Mouse (Mus musculus) limb, embryonic 15.5 days (tissue): ENCODE measurements around the gene Med11. TPM values are rescaled to one million over a fixed set of nuclear protein-coding genes. Genes with fewer than 3 reads are reported as not detected.

Experiments
- ATAC-seq: fragments of 200-750 bp; cut with Nextera tagmentation; 2 replicates; pipeline ENCODE4 v1.8.0; 2017; ENCODE audit warnings: low read depth, moderate TSS enrichment; ENCODE audit not compliant: insufficient number of reproducible peaks, low FRiP score, low TSS enrichment
- H3K27ac ChIP-seq: fragments of 300-500 bp; sonication (generic); 2 replicates; pipeline ENCODE4 v1.5.1; 2015; ENCODE audit warnings: moderate library complexity, mild to moderate bottlenecking, inconsistent platforms
- H3K27me3 ChIP-seq: fragments of 300-500 bp; sonication (generic); 2 replicates; pipeline ENCODE4 v1.6.1; 2015; ENCODE audit warnings: inconsistent platforms
- H3K36me3 ChIP-seq: fragments of 300-500 bp; sonication (generic); 2 replicates; pipeline ENCODE4 v1.6.1; 2015; ENCODE audit warnings: inconsistent platforms
- H3K4me1 ChIP-seq: fragments of 300-500 bp; sonication (generic); 2 replicates; pipeline ENCODE4 v1.6.1; 2015; ENCODE audit warnings: inconsistent platforms
- H3K4me2 ChIP-seq: fragments of 300-500 bp; sonication (generic); 2 replicates; pipeline ENCODE4 v1.6.1; 2015; ENCODE audit warnings: mild to moderate bottlenecking, inconsistent platforms
- H3K4me3 ChIP-seq: fragments of 300-500 bp; sonication (generic); 2 replicates; pipeline ENCODE4 v1.5.1; 2015; ENCODE audit warnings: mild to moderate bottlenecking, inconsistent platforms
- H3K9ac ChIP-seq: fragments of 300-500 bp; sonication (generic); 2 replicates; pipeline ENCODE4 v1.6.1; 2015; ENCODE audit warnings: inconsistent platforms
- H3K9me3 ChIP-seq: fragments of 300-500 bp; sonication (generic); 2 replicates; pipeline ENCODE4 v1.6.1; 2016; ENCODE audit warnings: inconsistent platforms
- WGBS: fragments of 180-500 bp; shearing (Covaris S2); methylation state at CpG from one replicate; pipeline ENCODE4 v1.1.7; 2015; 5-methylcytosine and 5-hydroxymethylcytosine counted together
- polyA plus RNA-seq: library from polyadenylated mRNA; unstranded; fragments of >200 nt; fragmentation: Nextera tagmentation; extraction: Ambion mirVana; gene quantifications from 2 replicates; pipeline ENCODE4 v1.2.1, GENCODE M21; 2015

The Med11 gene
- polyA plus RNA-seq, 1 experiment from 2014 or later = 37.6 TPM

GRCm38 (mm10) chr11:70432895-70433568 is 18.7 kb upstream of the Med11 start:
- no peak for ATAC-seq
- 8% methylated on average over 15 of the region's 15 CpGs for WGBS

GRCm38 (mm10) chr11:70433569-70433943 is 18.2 kb upstream of the Med11 start:
- H3K4me3 ChIP-seq = peak overlapping the region; percentile 83
- no peak for ATAC-seq
- 77% methylated on average over 1 of the region's 1 CpGs for WGBS
- H3K36me3 ChIP-seq = peaks cover 28% of the 10 kb centered on the region
- H3K9ac ChIP-seq = 0 out of 2 replicates have a peak overlapping the region, but pooled peaks have one; percentile 76
- peak overlapping the region; percentile 83; the same call in 1 of the 2 replicates for H3K27ac ChIP-seq
- H3K4me2 ChIP-seq = peak overlapping the region; percentile 82
- peaks cover 14% of the 10 kb centered on the region for H3K4me1 ChIP-seq
- no peaks in the 10 kb centered on the region for H3K9me3 ChIP-seq
- no peaks in the 10 kb centered on the region for H3K27me3 ChIP-seq

More at GRCm38 (mm10) chr11:70432895-70433568, 18.7 kb upstream of the Med11 start:
- Histone ChIP-seq H3K27ac (peak overlapping the region; percentile 83), H3K4me3 (peak overlapping the region; percentile 83), H3K4me2 (peak overlapping the region; percentile 82), H3K9ac (peak overlapping the region; percentile 76), H3K27me3 (no peaks in the 10 kb centered on the region), H3K4me1 (peaks cover 14% of the 10 kb centered on the region), H3K36me3 (peaks cover 25% of the 10 kb centered on the region), H3K9me3 (no peaks in the 10 kb centered on the region)

- Histone ChIP-seq H3K4me3 (0 out of 2 replicates have a peak overlapping the region, but pooled peaks have one; percentile 83), H3K9ac (no peak overlapping the region), H3K4me2 (peak overlapping the region; percentile 82; the same call in 1 of the 2 replicates), H3K27me3 (no peaks in the 10 kb centered on the region), H3K4me1 (peaks cover 14% of the 10 kb centered on the region), H3K27ac (no peak overlapping the region), H3K9me3 (no peaks in the 10 kb centered on the region), H3K36me3 (peaks cover 31% of the 10 kb centered on the region)
- 90% methylated on average over 3 of the region's 3 CpGs for WGBS
- ATAC-seq = no peak
Observed at GRCm38 (mm10) chr11:70433951-70434350, 17.8 kb upstream of the Med11 start.

DNA sequence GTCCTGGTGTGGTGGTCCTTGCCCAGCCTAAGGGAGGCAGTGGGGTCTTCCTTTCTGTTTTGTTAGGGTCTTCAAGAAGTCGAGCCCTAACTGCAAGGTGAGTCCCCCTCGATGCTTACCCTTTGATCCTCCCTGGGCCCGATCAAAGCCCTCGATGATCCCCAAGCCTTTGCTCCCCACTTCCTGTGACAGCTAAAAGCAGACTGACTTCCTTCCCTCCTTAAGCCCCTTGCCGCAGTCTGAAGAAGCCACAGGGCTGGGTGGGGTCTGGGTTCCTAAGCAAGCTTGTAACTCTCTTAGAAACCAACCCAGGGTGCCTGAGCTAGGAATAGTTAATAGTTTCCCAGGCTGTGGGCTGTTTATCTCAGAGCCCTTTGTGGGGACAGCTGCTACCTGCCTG is 16.2 kb upstream of the Med11 start:
- H3K9ac ChIP-seq = no peak overlapping the region
- 67% methylated on average over 5 of the region's 5 CpGs for WGBS
- H3K4me1 ChIP-seq = peaks cover 14% of the 10 kb centered on the region
- no peaks in the 10 kb centered on the region for H3K27me3 ChIP-seq
- no peak overlapping the region for H3K27ac ChIP-seq
- no peak overlapping the region for H3K4me2 ChIP-seq
- no peak for ATAC-seq
- peaks cover 46% of the 10 kb centered on the region for H3K36me3 ChIP-seq
- no peaks in the 10 kb centered on the region for H3K9me3 ChIP-seq
- no peak overlapping the region for H3K4me3 ChIP-seq

- H3K4me3 ChIP-seq = no peak overlapping the region
- no peak overlapping the region for H3K27ac ChIP-seq
- WGBS = 81% methylated on average over 6 of the region's 6 CpGs
- peaks cover 14% of the 10 kb centered on the region for H3K4me1 ChIP-seq
- H3K36me3 ChIP-seq = peaks cover 58% of the 10 kb centered on the region
- no peak for ATAC-seq
- H3K9ac ChIP-seq = no peak overlapping the region
- no peaks in the 10 kb centered on the region for H3K27me3 ChIP-seq
- no peaks in the 10 kb centered on the region for H3K9me3 ChIP-seq
- no peak overlapping the region for H3K4me2 ChIP-seq
Observed at GRCm38 (mm10) chr11:70437426-70437825, 14.3 kb upstream of the Med11 start.

- peaks cover 2% of the 10 kb centered on the region for H3K4me1 ChIP-seq
- H3K36me3 ChIP-seq = peaks cover 58% of the 10 kb centered on the region
- no peak overlapping the region for H3K4me2 ChIP-seq
- no peak for ATAC-seq
- H3K27ac ChIP-seq = no peak overlapping the region
- H3K9ac ChIP-seq = no peak overlapping the region
- H3K27me3 ChIP-seq = no peaks in the 10 kb centered on the region
- H3K4me3 ChIP-seq = no peak overlapping the region
- WGBS = 83% methylated on average over 7 of the region's 7 CpGs
- no peaks in the 10 kb centered on the region for H3K9me3 ChIP-seq
Observed at GRCm38 (mm10) chr11:70438728-70439374, 12.9 kb upstream of the Med11 start.

- H3K4me1 ChIP-seq = no peaks in the 10 kb centered on the region; the same call in 1 of the 2 replicates
- no peak for ATAC-seq
- no peak overlapping the region for H3K4me2 ChIP-seq
- no peak overlapping the region for H3K4me3 ChIP-seq
- H3K9me3 ChIP-seq = no peaks in the 10 kb centered on the region
- H3K27me3 ChIP-seq = no peaks in the 10 kb centered on the region
- no peak overlapping the region; the same call in 1 of the 2 replicates for H3K27ac ChIP-seq
- peaks cover 56% of the 10 kb centered on the region for H3K36me3 ChIP-seq
- WGBS = 80% methylated on average over 4 of the region's 4 CpGs
- no peak overlapping the region for H3K9ac ChIP-seq
Observed at GRCm38 (mm10) chr11:70440637-70441036, 11.1 kb upstream of the Med11 start.

- H3K27me3 ChIP-seq = no peaks in the 10 kb centered on the region
- H3K9me3 ChIP-seq = no peaks in the 10 kb centered on the region
- no peak overlapping the region for H3K9ac ChIP-seq
- H3K4me2 ChIP-seq = no peak overlapping the region
- H3K4me3 ChIP-seq = no peak overlapping the region
- ATAC-seq = no peak
- H3K27ac ChIP-seq = no peak overlapping the region
- H3K4me1 ChIP-seq = no peaks in the 10 kb centered on the region; the same call in 1 of the 2 replicates
- H3K36me3 ChIP-seq = peaks cover 44% of the 10 kb centered on the region
- WGBS = 92% methylated on average over 7 of the region's 7 CpGs
Observed at GRCm38 (mm10) chr11:70441882-70442281, 9.8 kb upstream of the Med11 start.

GRCm38 (mm10) chr11:70443964-70444363 is 7.8 kb upstream of the Med11 start:
- peaks cover 28% of the 10 kb centered on the region for H3K36me3 ChIP-seq
- no peaks in the 10 kb centered on the region for H3K27me3 ChIP-seq
- no peaks in the 10 kb centered on the region for H3K9me3 ChIP-seq
- H3K9ac ChIP-seq = no peak overlapping the region
- no peaks in the 10 kb centered on the region for H3K4me1 ChIP-seq
- H3K27ac ChIP-seq = no peak overlapping the region
- H3K4me3 ChIP-seq = no peak overlapping the region
- ATAC-seq = no peak
- no peak overlapping the region for H3K4me2 ChIP-seq
- WGBS = 83% methylated on average over 3 of the region's 3 CpGs

- Histone ChIP-seq H3K4me1 (no peaks in the 10 kb centered on the region), H3K27ac (no peak overlapping the region), H3K36me3 (peaks cover 21% of the 10 kb centered on the region), H3K4me2 (no peak overlapping the region), H3K4me3 (no peak overlapping the region), H3K9ac (no peak overlapping the region), H3K27me3 (no peaks in the 10 kb centered on the region), H3K9me3 (no peaks in the 10 kb centered on the region)
- 76% methylated on average over 6 of the region's 6 CpGs for WGBS
- ATAC-seq = no peak
Observed at GRCm38 (mm10) chr11:70444667-70445066, 7.1 kb upstream of the Med11 start.

GRCm38 (mm10) chr11:70446756-70447155 is 5.0 kb upstream of the Med11 start:
- Histone ChIP-seq H3K27ac (no peak overlapping the region), H3K9me3 (no peaks in the 10 kb centered on the region), H3K4me1 (0 out of 2 replicates have a peak, but pooled peaks cover 5% of the 10 kb centered on the region), H3K4me2 (no peak overlapping the region), H3K4me3 (no peak overlapping the region), H3K27me3 (no peaks in the 10 kb centered on the region), H3K36me3 (0 out of 2 replicates have a peak, but pooled peaks cover 6% of the 10 kb centered on the region), H3K9ac (no peak overlapping the region)
- ATAC-seq = no peak
- 40% methylated on average over 3 of the region's 3 CpGs for WGBS

GRCm38 (mm10) chr11:70447373-70447772 is 4.3 kb upstream of the Med11 start:
- Histone ChIP-seq H3K36me3 (no peaks in the 10 kb centered on the region), H3K27me3 (no peaks in the 10 kb centered on the region), H3K4me1 (peaks cover 8% of the 10 kb centered on the region; the same call in 1 of the 2 replicates), H3K4me3 (no peak overlapping the region), H3K4me2 (no peak overlapping the region), H3K9ac (no peak overlapping the region), H3K27ac (no peak overlapping the region), H3K9me3 (no peaks in the 10 kb centered on the region)
- WGBS = 73% methylated on average over 1 of the region's 1 CpGs
- no peak for ATAC-seq
